Mouse (Mus musculus): ENCODE measurements at regions not wholly inside any gene's neighbourhood (a gene's known extent, or its start where the extent isn't known, plus 50 kb on each side); places are given as distances from the start of the nearest gene placed in this dataset.

- peak; percentile 84 for TF ChIP-seq EP300 (IDR thresholded peaks at IDR 0.05; ENCODE audit: low read depth)
- TF ChIP-seq CTCF (IDR thresholded peaks at IDR 0.05; ENCODE audit: low read depth) = no peak
These were observed 83.0 kb upstream of the Lrpprc start for GRCm38 (mm10) chr17:84873554-84873953.
